Mouse (Mus musculus) macrophage (primary cell): ENCODE results near the gene Cbfa2t3. TPM values are rescaled to one million over a fixed set of nuclear protein-coding genes. Genes with fewer than 3 reads are reported as not detected.

ENCODE experiments used
- H3K27ac ChIP-seq: fragments of 350-480 bp; formaldehyde crosslinking; 2 replicates; pipeline ENCODE4 v1.9.0; 2021
- H3K36me3 ChIP-seq: fragments of 350-480 bp; formaldehyde crosslinking; 2 replicates; pipeline ENCODE4 v1.9.0; 2021; ENCODE audit errors: inconsistent target
- H3K4me3 ChIP-seq: fragments of 350-480 bp; formaldehyde crosslinking; 2 replicates; pipeline ENCODE4 v1.9.0; 2021; ENCODE audit errors: inconsistent target
- H3K79me2 ChIP-seq: fragments of 350-480 bp; formaldehyde crosslinking; 2 replicates; pipeline ENCODE4 v1.9.0; 2021; ENCODE audit errors: inconsistent target
- WGBS: methylation state at CpG from one replicate; pipeline ENCODE4 v1.1.7; 2026; ENCODE audit warnings: inconsistent platforms; ENCODE audit not compliant: missing documents; 5-methylcytosine and 5-hydroxymethylcytosine counted together
- polyA plus RNA-seq: library from polyadenylated mRNA; stranded (reverse); fragments of 250-400 nt; gene quantifications from 3 replicates; pipeline ENCODE4 v1.2.4, GENCODE M21; 2018; ENCODE audit warnings: inconsistent platforms
- total RNA-seq, 78 experiments: library from RNA; depleted of rRNA; stranded (reverse); fragments of 250-400 nt; gene quantifications; 1 replicate in 9 of 78; 2 replicates in 24 of 78; 3 replicates in 43 of 78; 4 replicates in 2 of 78; pipeline ENCODE4 v1.2.4; 2018; ENCODE audit warnings: inconsistent platforms in 56 of 78

The Cbfa2t3 gene
- total RNA-seq (2018; cell fraction: chromatin; rRNA removed): 1 to 10 TPM in 9 of 26 experiments, under 1 TPM in 11, not detected in 6; 0.09 to 5.7 (median 0.62) TPM
- total RNA-seq (2018; cell fraction: cytosol; rRNA removed): 1 to 10 TPM in 11 of 26 experiments, under 1 TPM in 15; 0.03 to 3.9 (median 0.53) TPM
- total RNA-seq (2018; cell fraction: nucleus; rRNA removed): 1 to 10 TPM in 11 of 26 experiments, under 1 TPM in 15; 0.21 to 4.8 (median 0.80) TPM
- 0.87 to 1.4 TPM (median 1.0 TPM) in 3 replicates for polyA plus RNA-seq

GRCm38 (mm10) chr8:122699005-122699492 is at the start of gene Cbfa2t3:
TSS of gene Cbfa2t3 (minus strand) at chr8:122699109.
- H3K27ac ChIP-seq: no peak within 1 kb of the TSS
- H3K79me2 ChIP-seq: no peaks in the 10 kb centered on the region; the same call in 1 of the 2 replicates
- WGBS: 26% methylated on average over 13 of the region's 13 CpGs
- H3K4me3 ChIP-seq: no peak within 1 kb of the TSS
- no peaks in the 10 kb centered on the region for H3K36me3 ChIP-seq

- 80% methylated on average over 1 of the region's 1 CpGs for WGBS
- no peak overlapping the region for H3K27ac ChIP-seq
- H3K79me2 ChIP-seq: no peaks in the 10 kb centered on the region
- H3K4me3 ChIP-seq: no peak overlapping the region
- no peaks in the 10 kb centered on the region for H3K36me3 ChIP-seq
Observed at GRCm38 (mm10) chr8:122747825-122748224, 48.9 kb upstream of the Cbfa2t3 start.

GRCm38 (mm10) chr8:122746439-122746838 is 47.5 kb upstream of the Cbfa2t3 start:
- Histone ChIP-seq H3K4me3 (no peak overlapping the region), H3K79me2 (no peaks in the 10 kb centered on the region), H3K36me3 (no peaks in the 10 kb centered on the region), H3K27ac (no peak overlapping the region)
- WGBS: 87% methylated on average over 7 of the region's 7 CpGs

GRCm38 (mm10) chr8:122745750-122746275 is 46.9 kb upstream of the Cbfa2t3 start:
- WGBS: 92% methylated on average over 16 of the region's 16 CpGs
- no peaks in the 10 kb centered on the region for H3K36me3 ChIP-seq
- H3K27ac ChIP-seq: no peak overlapping the region
- H3K4me3 ChIP-seq: no peak overlapping the region
- no peaks in the 10 kb centered on the region for H3K79me2 ChIP-seq

- Histone ChIP-seq H3K27ac (no peak overlapping the region), H3K79me2 (no peaks in the 10 kb centered on the region), H3K36me3 (no peaks in the 10 kb centered on the region), H3K4me3 (no peak overlapping the region)
- 87% methylated on average over 14 of the region's 17 CpGs for WGBS
Observed at GRCm38 (mm10) chr8:122745022-122745749, 46.3 kb upstream of the Cbfa2t3 start.

- no peaks in the 10 kb centered on the region for H3K79me2 ChIP-seq
- no peaks in the 10 kb centered on the region for H3K36me3 ChIP-seq
- WGBS: 83% methylated on average over 19 of the region's 19 CpGs
- H3K4me3 ChIP-seq: no peak overlapping the region
- H3K27ac ChIP-seq: no peak overlapping the region
Observed at GRCm38 (mm10) chr8:122742471-122742870, 43.6 kb upstream of the Cbfa2t3 start.

- 24% methylated on average over 10 of the region's 11 CpGs for WGBS
- no peak overlapping the region for H3K4me3 ChIP-seq
- no peaks in the 10 kb centered on the region for H3K79me2 ChIP-seq
- H3K27ac ChIP-seq: no peak overlapping the region
- no peaks in the 10 kb centered on the region for H3K36me3 ChIP-seq
Observed at GRCm38 (mm10) chr8:122739102-122739725, 40.3 kb upstream of the Cbfa2t3 start.

GRCm38 (mm10) chr8:122737886-122738285 is 39.0 kb upstream of the Cbfa2t3 start:
- no peak overlapping the region for H3K27ac ChIP-seq
- H3K4me3 ChIP-seq: no peak overlapping the region
- no peaks in the 10 kb centered on the region for H3K79me2 ChIP-seq
- WGBS: 92% methylated on average over 6 of the region's 6 CpGs
- no peaks in the 10 kb centered on the region for H3K36me3 ChIP-seq

- Histone ChIP-seq H3K36me3 (no peaks in the 10 kb centered on the region), H3K79me2 (no peaks in the 10 kb centered on the region), H3K4me3 (no peak overlapping the region), H3K27ac (no peak overlapping the region)
- WGBS: 75% methylated on average over 4 of the region's 4 CpGs
Observed at GRCm38 (mm10) chr8:122737071-122737470, 38.2 kb upstream of the Cbfa2t3 start.

- H3K79me2 ChIP-seq: no peaks in the 10 kb centered on the region
- no peaks in the 10 kb centered on the region for H3K36me3 ChIP-seq
- 82% methylated on average over 10 of the region's 11 CpGs for WGBS
- no peak overlapping the region for H3K4me3 ChIP-seq
- no peak overlapping the region for H3K27ac ChIP-seq
Observed at GRCm38 (mm10) chr8:122736623-122737022, 37.7 kb upstream of the Cbfa2t3 start.

GRCm38 (mm10) chr8:122735542-122736473 is 36.9 kb upstream of the Cbfa2t3 start:
- Histone ChIP-seq H3K79me2 (no peaks in the 10 kb centered on the region), H3K4me3 (no peak overlapping the region), H3K27ac (no peak overlapping the region), H3K36me3 (no peaks in the 10 kb centered on the region)
- 21% methylated on average over 19 of the region's 19 CpGs for WGBS

GRCm38 (mm10) chr8:122735110-122735509 is 36.2 kb upstream of the Cbfa2t3 start:
- no peaks in the 10 kb centered on the region for H3K79me2 ChIP-seq
- 67% methylated on average over 3 of the region's 3 CpGs for WGBS
- no peak overlapping the region for H3K4me3 ChIP-seq
- no peak overlapping the region for H3K27ac ChIP-seq
- no peaks in the 10 kb centered on the region for H3K36me3 ChIP-seq

GRCm38 (mm10) chr8:122728630-122729029 is 29.7 kb upstream of the Cbfa2t3 start:
- 97% methylated on average over 3 of the region's 3 CpGs for WGBS
- no peak overlapping the region for H3K27ac ChIP-seq

GRCm38 (mm10) chr8:122727412-122727811 is 28.5 kb upstream of the Cbfa2t3 start:
- no peak overlapping the region for H3K27ac ChIP-seq
- 59% methylated on average over 5 of the region's 5 CpGs for WGBS
- H3K79me2 ChIP-seq: no peaks in the 10 kb centered on the region
- no peak overlapping the region for H3K4me3 ChIP-seq
- H3K36me3 ChIP-seq: no peaks in the 10 kb centered on the region

More at GRCm38 (mm10) chr8:122728630-122729029, 29.7 kb upstream of the Cbfa2t3 start:
- Histone ChIP-seq H3K4me3 (no peak overlapping the region), H3K36me3 (no peaks in the 10 kb centered on the region), H3K79me2 (no peaks in the 10 kb centered on the region)
